ENCODE assay signal across 21 mouse cellular contexts in the genomic region with DNA sequence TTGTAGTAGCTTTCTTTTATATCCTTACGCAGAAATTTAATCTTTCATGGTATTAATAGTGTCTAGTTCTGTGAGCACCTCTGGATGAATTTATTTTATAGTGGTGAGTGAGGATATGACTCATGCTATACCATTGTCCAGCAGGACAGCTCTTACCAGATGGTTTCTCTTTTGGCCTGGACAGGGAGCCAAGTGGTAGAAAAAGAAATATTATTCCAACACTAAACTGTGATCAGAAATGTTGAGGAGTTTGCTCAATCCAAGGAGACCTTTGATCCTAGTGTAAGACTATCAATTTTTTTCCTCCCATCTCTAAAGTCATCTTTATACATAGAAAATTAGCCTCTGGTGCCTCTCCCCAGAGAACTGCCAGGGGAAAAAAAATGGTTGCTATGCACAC.
A peak's percentile ranks its signal among the peaks of the same experiment; 100 is the strongest.
DNase-seq lines count a peak whose midpoint lies in the region; TF ChIP-seq lines count a peak whose summit lies in the region.
"Had no signal": no experiment of that assay in that cellular context is flagged by ENCODE, and none has a peak within 500 bp of the region (broad histone marks: within the 10 kb centered on the region; RNA-seq: fewer than 3 reads in every experiment).

No protein-coding gene starts in this region.

- peak; percentile 32 for DNase-seq in 3134 (ENCODE audit: extremely low read depth, insufficient read length, low spot score)
- peak; percentile 87 for DNase-seq in 3T3-L1 (ENCODE audit: low read depth, low spot score)
- DNase-seq in adipocyte (ENCODE audit: low spot score), result peak; percentile 36
- DNase-seq in layer of hippocampus, adult 18-20 months (ENCODE audit: low spot score in 2 of 2), result no peak
- DNase-seq in right cerebral cortex, adult 18-20 months, result no peak
- DNase-seq in ovary, postnatal 10 days (ENCODE audit: low spot score), result no peak
- no peak for DNase-seq in testis, postnatal 10 days (ENCODE audit: low spot score)
- DNase-seq: adrenal gland, adult 2 months; adrenal gland, postnatal 10 days; B cell, adult 2 months; cerebellum, adult 11 months; cerebellum, adult 8-10 months; cerebellum, postnatal 10 days; embryo, embryonic 11 days had no signal

- no peaks in the 10 kb centered on the region for H3K79me3 ChIP-seq in C2C12 (ENCODE audit: low read depth)

- no peak for TF ChIP-seq CTCF in C2C12 (IDR thresholded peaks at IDR 0.05; ENCODE audit: control insufficient read depth, insufficient read depth, insufficient read length)

- H3K4me3 ChIP-seq in C2C12 (ENCODE audit: insufficient read depth, poor library complexity, severe bottlenecking), result no peak overlapping the region
- H3K4me3 ChIP-seq: embryonic facial prominence, embryonic 13.5 days; embryonic facial prominence, embryonic 15.5 days; erythroblast, embryonic 14.5 days; forebrain, embryonic 10.5 days; forebrain, embryonic 12.5 days had no signal

- no peaks in the 10 kb centered on the region for H3K36me3 ChIP-seq in C2C12 (ENCODE audit: control insufficient read depth, insufficient read depth)
- H3K36me3 ChIP-seq: embryonic facial prominence, embryonic 13.5 days; embryonic facial prominence, embryonic 15.5 days; forebrain, embryonic 10.5 days; forebrain, embryonic 12.5 days had no signal

- no peaks in the 10 kb centered on the region for H3K27me3 ChIP-seq in C2C12 (ENCODE audit: control insufficient read depth, insufficient read depth, insufficient read length)
- H3K27me3 ChIP-seq: embryonic facial prominence, embryonic 13.5 days; embryonic facial prominence, embryonic 15.5 days; forebrain, embryonic 12.5 days; Patski had no signal

- no peaks in the 10 kb centered on the region for H3K79me2 ChIP-seq in C2C12 (ENCODE audit: control insufficient read depth, insufficient read depth)

- H3ac ChIP-seq in C2C12 (ENCODE audit: control insufficient read depth, insufficient read length, low read depth), result no peak overlapping the region

TF ChIP-seq in C2C12, 6 proteins besides CTCF, POLR2A, EP300 and RAD21:
- TF ChIP-seq FOSL1 (IDR thresholded peaks at IDR 0.05; ENCODE audit: insufficient read depth, low read length, poor library complexity, severe bottlenecking) (peak; percentile 73), USF1 (IDR thresholded peaks at IDR 0.05; ENCODE audit: low read depth) (no peak), MYOD1 (IDR thresholded peaks at IDR 0.05; ENCODE audit: control insufficient read depth, insufficient read length, low read depth) (no peak), MYOG (IDR thresholded peaks at IDR 0.05; ENCODE audit: control insufficient read depth, extremely low read depth, insufficient read length) (no peak), MAX (IDR thresholded peaks at IDR 0.05) (peak; percentile 48), CEBPB (IDR thresholded peaks at IDR 0.05; ENCODE audit: low read depth) (peak; percentile 65)

Comparison
In these comparisons a context has a peak if more than half of its experiments do, and no peak if none do; other contexts are left out.
1. DNase-seq: peak in 3134 (single experiment), 3T3-L1 (single experiment) and adipocyte (single experiment); none in layer of hippocampus, adult 18-20 months (0 of 2), right cerebral cortex, adult 18-20 months (single experiment), ovary, postnatal 10 days (single experiment) and testis, postnatal 10 days (single experiment).